Mouse (Mus musculus) thymus, adult 2 months (tissue): ENCODE results near the gene Abl1. TPM values are rescaled to one million over a fixed set of nuclear protein-coding genes. Genes with fewer than 3 reads are reported as not detected.

Experiments
- DNase-seq: peaks from one replicate; pipeline ENCODE4 v3.0.0; 2021
- H3K27ac ChIP-seq: fragments of 200-500 bp; 2 replicates; pipeline ENCODE4 v1.5.1; 2012; ENCODE audit warnings: low read length, control low read depth; ENCODE audit not compliant: control insufficient read depth, insufficient read depth
- H3K27me3 ChIP-seq: fragments of 200-500 bp; 2 replicates; pipeline ENCODE4 v1.6.1; 2012; ENCODE audit warnings: mild to moderate bottlenecking, low read length, moderate library complexity, mixed read lengths; ENCODE audit not compliant: control insufficient read depth, insufficient read depth
- H3K36me3 ChIP-seq: fragments of 200-500 bp; 2 replicates; pipeline ENCODE4 v1.6.1; 2012; ENCODE audit warnings: mild to moderate bottlenecking, low read length, moderate library complexity; ENCODE audit not compliant: control insufficient read depth, insufficient read depth
- H3K4me1 ChIP-seq: fragments of 200-500 bp; replicated peaks from 2 replicates; pipeline ENCODE4 v1.6.1; 2012; ENCODE audit warnings: low read length; ENCODE audit not compliant: control insufficient read depth, insufficient read depth
- H3K4me3 ChIP-seq: fragments of 200-500 bp; 2 replicates; pipeline ENCODE4 v1.5.1; 2012; ENCODE audit warnings: mild to moderate bottlenecking, low read length, control low read depth, moderate library complexity; ENCODE audit not compliant: control insufficient read depth, insufficient read depth
- CTCF ChIP-seq: fragments of 200-500 bp; IDR thresholded peaks from 2 replicates; pipeline ENCODE4 v1.5.1; 2012; ENCODE audit warnings: mild to moderate bottlenecking, control low read depth, low read length, moderate library complexity, borderline replicate concordance; ENCODE audit not compliant: control insufficient read depth, poor library complexity, insufficient read depth; ENCODE audit errors: extremely low read depth
- POLR2A ChIP-seq: fragments of 200-500 bp; IDR thresholded peaks from 2 replicates; pipeline ENCODE4 v1.6.1; 2012; ENCODE audit warnings: mild to moderate bottlenecking, low read length, control low read depth, moderate library complexity; ENCODE audit not compliant: control insufficient read depth, poor library complexity, insufficient read depth; ENCODE audit errors: extremely low read depth
- WGBS: fragments of 180-500 bp; shearing (Covaris S2); methylation state at CpG from one replicate; pipeline ENCODE4 v1.1.7; 2018; 5-methylcytosine and 5-hydroxymethylcytosine counted together
- polyA plus RNA-seq: library from polyadenylated mRNA; depleted of rRNA; stranded (reverse); fragments of >200 nt; gene quantifications from 2 replicates; pipeline ENCODE4 v1.2.3, GENCODE M21; 2012

The Abl1 gene
- polyA plus RNA-seq, 1 experiment: 93.4 TPM

DNA sequence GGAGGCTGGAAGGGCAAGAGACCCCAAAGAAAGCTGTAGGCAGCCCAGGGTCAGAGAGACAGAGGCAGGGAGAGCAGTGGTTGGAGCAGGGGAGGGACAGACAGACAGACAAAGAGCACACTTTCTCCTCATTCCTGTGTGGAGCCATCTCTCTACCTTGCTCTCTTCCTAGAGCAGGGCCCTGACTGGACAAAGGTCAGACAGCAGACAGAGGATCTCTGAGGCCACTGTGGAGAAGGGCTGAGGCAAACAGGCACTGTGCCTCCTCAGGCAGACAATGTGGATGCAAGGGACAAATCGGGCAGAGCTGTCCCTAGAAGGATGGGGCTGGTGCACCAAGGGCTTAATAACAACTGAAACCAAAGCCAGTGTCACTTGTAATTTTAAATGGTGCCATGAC lies 150.7 kb downstream of the Abl1 start:
- no peaks in the 10 kb centered on the region for H3K36me3 ChIP-seq
- 75% methylated on average over 1 of the region's 1 CpGs for WGBS
- no peaks in the 10 kb centered on the region for H3K27me3 ChIP-seq
- TF ChIP-seq CTCF: no peak
- no peak for TF ChIP-seq POLR2A
- H3K27ac ChIP-seq: no peak overlapping the region
- no peak overlapping the region for H3K4me3 ChIP-seq
- no peaks in the 10 kb centered on the region for H3K4me1 ChIP-seq
- no peak for DNase-seq

- Histone ChIP-seq H3K27ac (no peak overlapping the region), H3K4me3 (no peak overlapping the region), H3K27me3 (peaks cover 6% of the 10 kb centered on the region), H3K36me3 (no peaks in the 10 kb centered on the region), H3K4me1 (peaks cover 21% of the 10 kb centered on the region)
- no peak for DNase-seq
- no peak for TF ChIP-seq POLR2A
- no peak for TF ChIP-seq CTCF
- 22% methylated on average over 10 of the region's 10 CpGs for WGBS
These were observed 156.6 kb downstream of the Abl1 start for GRCm38 (mm10) chr2:31844729-31845136.

- Histone ChIP-seq H3K4me1 (peaks cover 21% of the 10 kb centered on the region), H3K4me3 (peak overlapping the region; percentile 27), H3K36me3 (no peaks in the 10 kb centered on the region), H3K27ac (no peak overlapping the region), H3K27me3 (peaks cover 6% of the 10 kb centered on the region)
- DNase-seq: no peak
- 6% methylated on average over 26 of the region's 26 CpGs for WGBS
- TF ChIP-seq CTCF: no peak
- TF ChIP-seq POLR2A: no peak
These were observed 157.3 kb downstream of the Abl1 start for GRCm38 (mm10) chr2:31845512-31845895.

DNA sequence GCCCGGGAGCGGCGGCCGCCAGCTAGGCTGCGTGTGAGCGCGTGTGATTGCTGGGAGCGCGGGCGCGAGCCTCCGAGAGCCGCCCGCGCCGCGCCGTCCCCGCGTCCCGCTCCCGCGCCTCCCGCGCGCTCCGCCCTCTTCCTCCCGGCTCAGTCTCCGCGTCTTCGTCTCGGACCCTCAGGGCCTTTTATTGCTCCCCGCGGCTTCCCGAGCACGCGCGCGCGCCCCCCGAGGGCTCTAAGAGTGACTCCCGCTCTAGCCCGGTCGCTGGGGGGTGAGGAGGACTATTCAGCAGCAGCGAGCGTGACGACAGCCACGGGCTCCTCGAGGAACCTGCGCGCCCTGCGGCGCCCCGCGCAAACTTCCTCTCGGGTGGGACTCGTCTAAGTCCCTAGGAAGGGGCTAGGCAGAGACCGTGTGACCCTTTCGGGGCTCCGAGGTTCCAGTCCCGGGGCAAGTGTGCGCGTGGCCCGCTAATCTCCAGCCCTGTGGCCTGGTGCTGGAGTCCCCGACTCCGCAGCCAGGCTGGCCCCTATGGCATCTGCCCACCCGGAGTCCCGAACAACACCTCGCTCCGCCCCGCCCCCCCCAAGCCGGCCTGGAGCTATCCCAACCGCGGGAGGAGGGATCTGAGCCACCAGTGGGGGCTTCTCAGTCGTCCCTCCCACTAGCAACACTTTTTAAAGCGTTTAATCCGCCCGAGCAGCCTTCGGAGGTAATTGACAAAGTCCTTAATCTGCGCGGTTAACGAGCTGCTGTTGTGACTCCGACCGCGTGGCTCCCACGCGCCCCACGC lies 157.9 kb downstream of the Abl1 start, which contains the start of gene Fibcd1:
Gene Fibcd1, minus strand, starts transcription at position 110 of the 796 bp plus-strand sequence.
- Histone ChIP-seq H3K4me3 (peak within 1 kb of the TSS; percentile 27), H3K4me1 (peaks cover 21% of the 10 kb centered on the region), H3K27me3 (peaks cover 6% of the 10 kb centered on the region), H3K27ac (no peak within 1 kb of the TSS), H3K36me3 (no peaks in the 10 kb centered on the region)
- DNase-seq: peak; percentile 31
- WGBS: 1% methylated on average over 88 of the region's 88 CpGs
- no peak for TF ChIP-seq CTCF
- TF ChIP-seq POLR2A: no peak

DNA sequence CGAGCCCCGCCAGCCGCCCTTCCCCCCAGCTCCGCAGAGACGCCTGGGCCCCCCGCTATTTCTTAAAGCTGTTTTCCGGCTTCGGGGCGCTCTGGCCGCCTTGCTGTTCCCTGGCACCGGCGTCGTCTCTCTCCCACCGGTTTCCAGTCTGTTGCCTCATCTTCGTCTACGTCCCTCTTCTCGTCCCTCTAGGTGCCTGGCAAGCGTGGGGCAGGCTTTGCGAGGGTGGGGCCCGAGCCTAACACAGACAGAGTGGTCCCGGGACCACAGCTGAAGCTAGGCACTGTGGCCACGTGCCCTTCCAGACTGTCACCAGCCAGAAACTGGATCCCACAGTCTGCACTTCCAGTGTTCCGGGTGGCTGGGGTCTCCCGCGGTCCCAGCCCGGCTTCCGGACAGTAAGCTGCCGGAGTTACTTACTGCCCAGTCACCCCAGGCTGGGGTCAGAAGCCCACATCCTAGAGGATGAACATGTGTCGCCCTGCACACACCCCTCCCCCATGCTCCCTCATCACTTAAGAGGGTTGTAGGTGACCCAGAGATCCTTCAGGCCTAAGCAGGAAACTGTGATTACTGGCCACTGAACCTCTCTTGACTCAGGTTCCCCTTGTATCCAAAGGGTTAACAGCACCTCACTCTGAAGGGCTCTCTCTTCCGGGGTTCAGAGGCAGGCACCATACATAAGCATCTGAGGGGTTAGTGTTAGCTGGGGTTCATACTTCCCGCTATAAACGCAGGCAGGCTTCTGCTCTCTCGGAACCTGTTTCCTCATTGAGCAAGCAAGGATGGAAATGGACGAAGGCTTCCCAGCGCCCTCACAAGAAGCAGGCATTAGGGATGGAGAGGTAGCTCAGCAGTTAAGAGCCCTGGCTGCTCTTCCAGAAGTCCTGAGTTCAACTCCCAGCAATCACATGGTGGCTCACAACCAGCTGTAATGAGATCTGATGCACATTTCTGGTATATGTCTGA lies 158.8 kb downstream of the Abl1 start:
- 7% methylated on average over 35 of the region's 35 CpGs for WGBS
- TF ChIP-seq POLR2A: no peak
- no peak for TF ChIP-seq CTCF
- peak; percentile 23 for DNase-seq

GRCm38 (mm10) chr2:31847908-31848307 lies 159.7 kb downstream of the Abl1 start:
- TF ChIP-seq POLR2A: no peak
- TF ChIP-seq CTCF: peak; percentile 66; the same call in 1 of the 2 replicates
- Histone ChIP-seq H3K4me1 (peaks cover 21% of the 10 kb centered on the region), H3K27ac (no peak overlapping the region), H3K36me3 (no peaks in the 10 kb centered on the region), H3K27me3 (peaks cover 6% of the 10 kb centered on the region), H3K4me3 (no peak overlapping the region)
- 20% methylated on average over 6 of the region's 6 CpGs for whole genome bisulfite sequencing
- peak; percentile 57 for DNase-seq

More for the DNA sequence above, 158.8 kb downstream of the Abl1 start:
- H3K27me3 ChIP-seq: peaks cover 6% of the 10 kb centered on the region
- H3K27ac ChIP-seq: no peak overlapping the region
- peaks cover 21% of the 10 kb centered on the region for H3K4me1 ChIP-seq
- no peaks in the 10 kb centered on the region for H3K36me3 ChIP-seq
- H3K4me3 ChIP-seq: peak overlapping the region; percentile 27
